Mouse (Mus musculus): Measurements from ENCODE around the gene Prss53. TPM values are rescaled to one million over a fixed set of nuclear protein-coding genes. Genes with fewer than 3 reads are reported as not detected.

Prss53 gene
- total and polyA plus RNA-seq, 3 experiments: 0.15 to 0.77 TPM; not detected in 1

GRCm38 (mm10) chr7:127887781-127888180, 3.0 kb downstream of the Prss53 start:
- DNase-seq (ENCODE audit: low read depth, low spot score): no peak
- H3K79me2 ChIP-seq (ENCODE audit: control insufficient read depth, insufficient read depth, low read length, poor library complexity): peaks cover 14% of the 10 kb centered on the region
- peaks cover 16 to 29% of the 10 kb centered on the region in 2 experiments for H3K4me1 ChIP-seq (ENCODE audit: control insufficient read depth in 1 of 2, insufficient read depth in 2 of 2, low read length in 2 of 2)
- H3K9ac ChIP-seq (ENCODE audit: control insufficient read depth, low read depth, low read length, poor library complexity, severe bottlenecking): no peak overlapping the region
- H3K36me3 ChIP-seq (ENCODE audit: control insufficient read depth in 1 of 2, insufficient read depth in 2 of 2, low read length in 2 of 2): peaks cover 13 to 32% of the 10 kb centered on the region in 2 experiments; a peak in 3 of 4 replicates
- no peaks in the 10 kb centered on the region for H3K9me3 ChIP-seq (replicated peaks; ENCODE audit: insufficient read depth, low read length)
- H3K4me3 ChIP-seq (ENCODE audit: control insufficient read depth in 1 of 2, insufficient read depth in 1 of 2, low read depth in 2 of 2, low read length in 2 of 2): no peak overlapping the region
- no peaks in the 10 kb centered on the region for H3K27me3 ChIP-seq (ENCODE audit: control insufficient read depth in 1 of 2, insufficient read depth in 2 of 2, low read length in 2 of 2)
- H3K27ac ChIP-seq (ENCODE audit: control insufficient read depth, low read depth, low read length): no peak overlapping the region
- TF ChIP-seq TCF12 (IDR thresholded peaks at IDR 0.05; ENCODE audit: low read depth, low read length): no peak
- TF ChIP-seq MAFK (IDR thresholded peaks at IDR 0.05; ENCODE audit: borderline replicate concordance, low read depth, low read length): no peak
- TF ChIP-seq SMC3 (IDR thresholded peaks at IDR 0.05; ENCODE audit: low read depth, low read length): no peak
- no peak for TF ChIP-seq GABPA (IDR thresholded peaks at IDR 0.05; ENCODE audit: low read depth, low read length)
- no peak for TF ChIP-seq POLR2AphosphoS5 (IDR thresholded peaks at IDR 0.05; ENCODE audit: borderline replicate concordance, low read depth, low read length)
- no peak for TF ChIP-seq MEF2A (IDR thresholded peaks at IDR 0.05; ENCODE audit: extremely low read depth, insufficient replicate concordance, low read depth, low read length, poor library complexity, severe bottlenecking)
- no peak for TF ChIP-seq USF2 (IDR thresholded peaks at IDR 0.05; ENCODE audit: borderline replicate concordance in 1 of 2, insufficient read depth in 1 of 2, low read depth in 1 of 2, low read length in 2 of 2)
- TF ChIP-seq ZC3H11A (IDR thresholded peaks at IDR 0.05; ENCODE audit: low read depth, low read length): no peak
- TF ChIP-seq ELF1 (IDR thresholded peaks at IDR 0.05; ENCODE audit: low read depth, low read length): no peak
- no peak for TF ChIP-seq CHD1 (IDR thresholded peaks at IDR 0.05; ENCODE audit: low read depth, low read length)
- no peak for TF ChIP-seq TAL1 (IDR thresholded peaks at IDR 0.05; ENCODE audit: low read length)

DNA sequence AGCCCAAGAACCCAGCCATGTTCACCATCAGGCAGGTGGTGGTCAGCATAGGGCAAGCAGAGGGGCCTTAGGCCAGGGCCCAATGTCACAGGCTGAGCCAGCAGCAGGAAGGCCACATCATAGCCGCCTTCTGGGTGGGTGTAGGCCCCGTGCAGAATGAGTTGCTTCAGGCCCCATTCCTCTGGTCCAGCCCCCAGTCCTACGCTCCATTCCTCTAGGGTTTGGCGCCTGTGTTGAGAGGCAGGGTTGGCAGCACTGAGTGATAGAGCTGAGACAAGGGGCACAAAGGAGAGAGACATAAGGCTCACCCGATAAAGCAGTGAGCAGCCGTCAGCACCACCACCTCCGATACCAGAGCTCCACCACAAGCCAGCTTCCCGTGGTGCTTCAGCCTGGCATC, 3.6 kb downstream of the Prss53 start:
- Histone ChIP-seq H3K4me3 (ENCODE audit: control insufficient read depth in 1 of 2, insufficient read depth in 1 of 2, low read depth in 2 of 2, low read length in 2 of 2) (no peak overlapping the region), H3K9me3 (replicated peaks; ENCODE audit: insufficient read depth, low read length) (no peaks in the 10 kb centered on the region), H3K27me3 (ENCODE audit: control insufficient read depth in 1 of 2, insufficient read depth in 2 of 2, low read length in 2 of 2) (no peaks in the 10 kb centered on the region), H3K4me1 (ENCODE audit: control insufficient read depth in 1 of 2, insufficient read depth in 2 of 2, low read length in 2 of 2) (peaks cover 16 to 31% of the 10 kb centered on the region in 2 experiments), H3K9ac (ENCODE audit: control insufficient read depth, low read depth, low read length, poor library complexity, severe bottlenecking) (no peak overlapping the region), H3K27ac (ENCODE audit: control insufficient read depth, low read depth, low read length) (no peak overlapping the region), H3K36me3 (ENCODE audit: control insufficient read depth in 1 of 2, insufficient read depth in 2 of 2, low read length in 2 of 2) (peaks cover 14 to 32% of the 10 kb centered on the region in 2 experiments; a peak in 3 of 4 replicates), H3K79me2 (ENCODE audit: control insufficient read depth, insufficient read depth, low read length, poor library complexity) (peaks cover 19% of the 10 kb centered on the region)
- TF ChIP-seq ETS1 (IDR thresholded peaks at IDR 0.05; ENCODE audit: low read depth, low read length): no peak
- TF ChIP-seq CTCF (IDR thresholded peaks at IDR 0.05 in 2 of 3, conservative IDR thresholded peaks at IDR 0.05 in 1 of 3; ENCODE audit: control insufficient read depth in 1 of 3, insufficient read depth in 1 of 3, low read depth in 2 of 3, low read length in 3 of 3, poor library complexity in 1 of 3, severe bottlenecking in 1 of 3): no peak
- TF ChIP-seq GABPA (IDR thresholded peaks at IDR 0.05; ENCODE audit: low read depth, low read length): no peak
- no peak for DNase-seq (ENCODE audit: low read depth, low spot score)

- TF ChIP-seq SIN3A (IDR thresholded peaks at IDR 0.05; ENCODE audit: low read length): no peak
- TF ChIP-seq HCFC1 (IDR thresholded peaks at IDR 0.05; ENCODE audit: low read depth, low read length): no peak
- no peak for TF ChIP-seq MAX (IDR thresholded peaks at IDR 0.05; ENCODE audit: low read length)
- no peak for TF ChIP-seq MYC (IDR thresholded peaks at IDR 0.05; ENCODE audit: low read depth, low read length)
- no peak for TF ChIP-seq ZKSCAN1 (IDR thresholded peaks at IDR 0.05; ENCODE audit: low read depth, low read length)
- no peak for TF ChIP-seq TBP (IDR thresholded peaks at IDR 0.05; ENCODE audit: low read depth, low read length)
- no peak for TF ChIP-seq ZMIZ1 (IDR thresholded peaks at IDR 0.05; ENCODE audit: low read depth, low read length)
- no peak for TF ChIP-seq MEF2A (IDR thresholded peaks at IDR 0.05; ENCODE audit: extremely low read depth, insufficient replicate concordance, low read depth, low read length, poor library complexity, severe bottlenecking)
- no peak for TF ChIP-seq ETS1 (IDR thresholded peaks at IDR 0.05; ENCODE audit: low read depth, low read length)
- peaks cover 16 to 31% of the 10 kb centered on the region in 2 experiments for H3K4me1 ChIP-seq (ENCODE audit: control insufficient read depth in 1 of 2, insufficient read depth in 2 of 2, low read length in 2 of 2)
- no peak overlapping the region for H3K4me3 ChIP-seq (ENCODE audit: control insufficient read depth in 1 of 2, insufficient read depth in 1 of 2, low read depth in 2 of 2, low read length in 2 of 2)
- no peak overlapping the region for H3K9ac ChIP-seq (ENCODE audit: control insufficient read depth, low read depth, low read length, poor library complexity, severe bottlenecking)
- H3K79me2 ChIP-seq (ENCODE audit: control insufficient read depth, insufficient read depth, low read length, poor library complexity): peaks cover 22% of the 10 kb centered on the region
- no peaks in the 10 kb centered on the region for H3K9me3 ChIP-seq (replicated peaks; ENCODE audit: insufficient read depth, low read length)
- no peak for DNase-seq (ENCODE audit: low read depth, low spot score)
- peaks cover 14 to 32% of the 10 kb centered on the region in 2 experiments; a peak in 3 of 4 replicates for H3K36me3 ChIP-seq (ENCODE audit: control insufficient read depth in 1 of 2, insufficient read depth in 2 of 2, low read length in 2 of 2)
- no peak overlapping the region for H3K27ac ChIP-seq (ENCODE audit: control insufficient read depth, low read depth, low read length)
- no peaks in the 10 kb centered on the region for H3K27me3 ChIP-seq (ENCODE audit: control insufficient read depth in 1 of 2, insufficient read depth in 2 of 2, low read length in 2 of 2)
These were observed 4.2 kb downstream of the Prss53 start for GRCm38 (mm10) chr7:127886551-127886950.

All from MEL (cell line).